Comparison of ENCODE assay signal across 13 mouse cellular contexts in the genomic region with DNA sequence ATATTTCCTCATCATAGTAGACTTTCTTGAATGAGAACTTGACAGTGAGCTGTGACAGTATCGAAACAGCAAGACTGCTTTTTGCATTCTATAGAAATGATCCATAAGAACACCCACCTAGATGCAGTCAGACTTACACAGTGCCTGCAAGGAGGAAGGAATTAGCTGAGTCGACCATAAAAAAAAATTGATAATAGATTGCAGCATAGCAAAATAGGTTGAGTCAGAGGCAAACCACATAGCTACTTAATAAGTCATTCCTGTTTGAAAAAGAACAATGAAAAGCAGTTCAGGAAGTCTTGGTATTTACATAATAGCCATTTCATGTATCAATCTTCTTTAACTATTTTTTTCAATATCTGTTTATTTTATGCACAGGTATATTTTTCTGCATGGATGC.
"Had no signal": no experiment of that assay in that cellular context is flagged by ENCODE, and none has a peak within 500 bp of the region (broad histone marks: within the 10 kb centered on the region; RNA-seq: fewer than 3 reads in every experiment).

No protein-coding gene starts in this region.

- DNase-seq: lung, adult 18-20 months; lung, embryonic 14.5 days; lung, postnatal 10 days; lung, postnatal 4 days; midbrain, embryonic 14.5 days; right cerebral cortex, postnatal 14 days; thymus, adult 2 months; thymus, postnatal 25 days had no signal

- ATAC-seq: midbrain, embryonic 16.5 days had no signal

- H3K4me3 ChIP-seq: midbrain, embryonic 10.5 days; midbrain, embryonic 12.5 days; neural tube, embryonic 12.5 days; stomach, embryonic 15.5 days had no signal

- H3K36me3 ChIP-seq: midbrain, embryonic 10.5 days; midbrain, embryonic 12.5 days; neural tube, embryonic 12.5 days; stomach, embryonic 15.5 days had no signal

- H3K27me3 ChIP-seq: midbrain, embryonic 12.5 days; neural tube, embryonic 12.5 days; stomach, embryonic 15.5 days had no signal

- H3K4me2 ChIP-seq: lung, embryonic 14.5 days; midbrain, embryonic 12.5 days; neural tube, embryonic 12.5 days; stomach, embryonic 15.5 days had no signal
